Mouse (Mus musculus) megakaryocyte progenitor cell, adult 5-6 weeks (primary cell): ENCODE measurements around the gene Nln. TPM values are rescaled to one million over a fixed set of nuclear protein-coding genes. Genes with fewer than 3 reads are reported as not detected.

Source experiments
- total RNA-seq, 2 experiments: library from RNA; stranded (forward) in 1 of 2; stranded (reverse) in 1 of 2; fragments of 157-497, 149-512 nt in 1 of 2; fragments of 200-1000 nt in 1 of 2; gene quantifications; 2 replicates each; pipeline versions ENCODE4 v1.2.3 to v1.2.4; 2015 to 2017

Nln gene
- total RNA-seq, 2 experiments from 2014 or later, result 38.0 to 46.9 TPM

Other genes with a start within 250 kb of the Nln start
- gene Erbin, start 189.1 kb downstream of the Nln start, total RNA-seq (2015), result 86.9 and 96.9 TPM in 2 replicates
- 72.9 and 92.5 TPM in 2 replicates for gene Erbin, start 189.1 kb downstream of the Nln start, total RNA-seq (2017)
- gene Sgtb, start 127 bp upstream of the Nln start, total RNA-seq (2015), result not detected in 2 replicates
- gene Sgtb, start 127 bp upstream of the Nln start, total RNA-seq (2017), result 0.34 TPM in 1 of 2 replicates, not detected in the other
- 59.3 and 63.4 TPM in 2 replicates for gene Trappc13, start 68.9 kb upstream of the Nln start, total RNA-seq (2015)
- gene Trappc13, start 68.9 kb upstream of the Nln start, total RNA-seq (2017), result 67.6 and 69.5 TPM in 2 replicates
- gene Trim23, start 69.2 kb upstream of the Nln start, total RNA-seq (2015), result 12.8 and 12.9 TPM in 2 replicates
- 20.8 and 22.2 TPM in 2 replicates for gene Trim23, start 69.2 kb upstream of the Nln start, total RNA-seq (2017)
- 43.2 and 43.9 TPM in 2 replicates for gene Cenpk, start 119.0 kb upstream of the Nln start, total RNA-seq (2015)
- gene Cenpk, start 119.0 kb upstream of the Nln start, total RNA-seq (2017), result 101 and 184 TPM in 2 replicates
- 45.7 and 48.1 TPM in 2 replicates for gene Ppwd1, start 119.2 kb upstream of the Nln start, total RNA-seq (2015)
- 33.0 and 44.7 TPM in 2 replicates for gene Ppwd1, start 119.2 kb upstream of the Nln start, total RNA-seq (2017)
- 0.99 and 2.3 TPM in 2 replicates for gene Adamts6, start 178.2 kb upstream of the Nln start, total RNA-seq (2015)
- gene Adamts6, start 178.2 kb upstream of the Nln start, total RNA-seq (2017), result 1.5 and 2.5 TPM in 2 replicates